Mouse (Mus musculus): ENCODE data around the gene Atp5j.

Gene Atp5j

DNA sequence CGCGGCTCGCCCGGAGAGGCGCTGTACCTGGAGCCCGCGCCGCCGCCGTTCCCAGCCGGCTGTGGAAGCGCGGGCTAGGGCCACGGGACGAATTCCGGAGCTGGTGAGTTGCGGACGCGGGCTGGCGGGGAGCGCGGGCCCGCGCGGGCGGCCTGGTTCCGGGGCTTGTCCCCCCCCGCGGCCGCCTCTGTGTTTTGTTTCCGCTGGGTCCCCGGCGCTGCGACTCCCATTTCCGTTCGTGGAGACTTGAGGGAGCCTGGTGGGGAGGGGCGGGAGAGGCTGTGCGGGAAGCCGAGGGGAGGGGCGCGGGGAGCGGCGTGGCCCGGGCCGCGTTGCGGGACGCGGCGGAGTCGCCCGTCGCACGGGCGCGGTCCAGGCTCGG is at the start of gene Atp5j:
TSS of gene Atp5j (minus strand) at position 185 of the 382 bp plus-strand sequence.
- WGBS = under 1% methylated on average over 50 of the region's 57 CpGs

DNA sequence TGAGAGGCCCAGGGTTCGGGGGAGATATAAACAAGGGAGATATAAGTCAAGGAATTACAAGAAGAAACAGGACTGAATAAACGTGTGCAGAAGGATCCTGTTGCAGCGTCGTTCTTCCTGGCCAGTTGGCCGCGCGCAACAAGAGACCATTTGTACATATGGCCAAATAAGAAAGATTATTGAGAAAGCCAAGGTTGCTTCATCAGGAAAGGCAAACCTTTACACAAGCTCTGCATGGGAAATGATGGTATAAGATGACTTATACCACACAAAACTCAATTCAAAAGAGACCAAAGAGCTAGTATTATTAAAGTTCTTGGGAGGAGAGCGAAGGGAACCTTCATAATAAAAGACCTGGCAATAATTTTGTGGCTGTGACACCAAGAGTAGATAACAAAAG is 49.1 kb upstream of the Atp5j start:
- WGBS = 87% methylated on average over 8 of the region's 8 CpGs

GRCm38 (mm10) chr16:84881754-84882321 is 46.4 kb upstream of the Atp5j start:
- 89% methylated on average over 8 of the region's 8 CpGs for WGBS

GRCm38 (mm10) chr16:84881168-84881567 is 45.7 kb upstream of the Atp5j start:
- WGBS = 95% methylated on average over 9 of the region's 9 CpGs

DNA sequence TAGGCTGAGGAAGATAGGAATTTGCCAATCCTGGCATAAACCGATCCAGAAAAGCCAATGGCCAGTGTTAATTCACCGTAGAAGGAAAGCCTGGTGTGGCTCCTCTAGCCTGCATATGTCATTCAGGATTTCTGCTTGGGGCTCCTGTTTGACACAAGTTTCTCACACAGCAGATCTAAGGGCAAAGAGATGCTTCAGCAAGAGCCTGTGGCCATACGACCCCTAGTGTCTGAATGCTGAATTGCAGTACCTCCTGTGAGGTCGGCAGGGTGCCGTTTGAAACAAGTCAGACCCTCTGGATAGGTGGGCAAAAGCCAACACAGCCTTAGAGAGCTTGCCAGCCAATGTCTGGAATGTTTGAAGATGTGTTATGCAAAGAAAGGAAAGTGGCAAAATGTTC is 43.7 kb upstream of the Atp5j start:
- 21% methylated on average over 5 of the region's 5 CpGs for WGBS

DNA sequence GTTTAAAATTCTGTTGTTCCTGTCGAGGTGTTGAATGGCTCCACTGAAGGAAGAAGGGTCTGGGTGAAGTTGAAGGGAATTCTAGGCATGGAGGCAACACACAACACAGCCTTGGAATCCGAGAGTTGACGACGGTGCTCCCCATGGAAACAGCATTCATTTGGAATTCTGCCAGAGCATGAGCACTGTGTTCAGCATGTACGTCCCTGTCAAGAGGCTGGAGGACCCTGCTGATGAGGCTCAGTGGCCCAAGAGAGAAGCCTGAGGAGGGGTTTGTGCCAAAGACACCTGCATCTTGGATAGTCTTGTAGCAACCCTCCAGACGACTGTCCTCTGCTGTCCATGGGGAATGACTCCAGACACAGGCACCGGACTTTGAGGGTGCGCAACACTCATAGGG is 40.7 kb upstream of the Atp5j start:
- 35% methylated on average over 8 of the region's 8 CpGs for WGBS

GRCm38 (mm10) chr16:84875718-84876035 is 40.3 kb upstream of the Atp5j start:
- 46% methylated on average over 7 of the region's 7 CpGs for WGBS

DNA sequence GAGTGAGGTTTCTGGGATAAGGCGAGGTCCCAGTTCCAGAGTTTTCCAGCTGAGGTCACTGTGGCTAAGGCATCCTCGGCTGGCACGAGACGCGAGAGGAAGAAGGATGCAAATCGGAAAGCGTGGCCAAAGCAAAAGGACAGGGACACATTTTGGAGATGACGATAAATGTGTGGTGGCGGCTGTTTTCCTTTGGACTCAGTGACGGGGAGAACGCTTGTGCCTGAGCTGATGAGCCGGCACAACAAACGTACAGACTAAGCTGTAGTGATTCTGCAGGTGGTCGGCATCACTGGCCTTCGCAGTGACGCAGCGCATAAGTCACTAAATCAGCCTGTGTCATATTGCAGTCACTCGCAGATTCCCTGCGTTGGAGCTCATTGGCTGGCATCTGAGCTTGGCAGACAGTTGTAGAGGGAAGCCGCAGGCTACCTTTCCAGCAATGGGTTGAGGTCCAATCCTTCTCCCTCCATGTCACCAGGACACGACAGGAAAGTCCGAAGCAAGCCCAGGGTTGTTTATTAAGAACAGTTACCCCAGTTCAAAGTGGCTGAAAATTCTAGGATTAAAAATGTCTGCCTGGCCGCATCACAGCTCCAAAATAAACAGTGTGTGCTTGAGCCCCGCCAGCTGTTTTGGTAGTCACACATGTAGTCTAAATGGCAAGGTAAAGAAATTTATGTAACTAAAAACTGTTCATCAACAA is 39.7 kb upstream of the Atp5j start:
- WGBS = 50% methylated on average over 24 of the region's 24 CpGs

- WGBS = 85% methylated on average over 8 of the region's 8 CpGs
Measured at GRCm38 (mm10) chr16:84873805-84874204, 38.4 kb upstream of the Atp5j start.

DNA sequence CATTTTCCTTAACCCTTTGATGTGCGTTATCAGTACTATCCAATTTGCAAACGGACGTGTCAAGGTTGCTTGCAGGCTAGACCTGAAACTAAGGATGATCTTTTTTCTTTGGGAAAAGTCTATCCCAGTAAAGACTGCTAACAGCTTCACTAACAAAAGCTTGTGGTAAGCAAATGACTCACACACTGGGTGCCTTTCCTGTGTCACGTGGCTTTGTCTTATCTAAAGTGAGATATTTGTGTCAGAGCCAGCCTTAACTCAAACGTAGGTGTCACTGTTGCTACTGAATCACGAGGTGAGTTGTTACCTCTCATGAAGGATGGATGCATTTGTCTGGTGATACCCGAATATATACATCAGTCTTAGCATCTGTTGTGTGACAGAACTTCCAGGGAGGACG is 29.2 kb upstream of the Atp5j start:
- 72% methylated on average over 8 of the region's 8 CpGs for WGBS

GRCm38 (mm10) chr16:84853492-84853891 is 18.1 kb upstream of the Atp5j start:
- 89% methylated on average over 6 of the region's 6 CpGs for WGBS

DNA sequence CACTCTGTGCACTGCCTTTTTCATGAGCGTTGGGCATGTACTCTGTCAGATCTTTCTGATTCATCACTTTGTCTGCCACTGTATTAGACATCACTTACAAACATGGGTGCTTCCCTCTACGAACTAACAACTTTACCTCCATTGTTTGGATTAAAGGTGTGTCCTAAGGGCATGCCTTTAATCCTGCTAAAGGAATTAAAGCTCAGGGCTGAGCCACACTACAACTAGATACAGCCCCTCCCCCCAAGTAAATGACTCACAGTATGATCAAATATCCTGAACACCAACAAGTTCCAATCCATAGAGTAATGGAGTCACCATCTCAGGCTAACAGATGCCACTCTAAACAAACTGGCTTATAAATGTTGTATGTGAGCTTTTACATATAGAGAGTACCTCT is 3.2 kb upstream of the Atp5j start:
- 72% methylated on average over 2 of the region's 2 CpGs for WGBS

GRCm38 (mm10) chr16:84835823-84836743 is 658 bp upstream of the Atp5j start:
- WGBS = 8% methylated on average over 28 of the region's 29 CpGs

DNA sequence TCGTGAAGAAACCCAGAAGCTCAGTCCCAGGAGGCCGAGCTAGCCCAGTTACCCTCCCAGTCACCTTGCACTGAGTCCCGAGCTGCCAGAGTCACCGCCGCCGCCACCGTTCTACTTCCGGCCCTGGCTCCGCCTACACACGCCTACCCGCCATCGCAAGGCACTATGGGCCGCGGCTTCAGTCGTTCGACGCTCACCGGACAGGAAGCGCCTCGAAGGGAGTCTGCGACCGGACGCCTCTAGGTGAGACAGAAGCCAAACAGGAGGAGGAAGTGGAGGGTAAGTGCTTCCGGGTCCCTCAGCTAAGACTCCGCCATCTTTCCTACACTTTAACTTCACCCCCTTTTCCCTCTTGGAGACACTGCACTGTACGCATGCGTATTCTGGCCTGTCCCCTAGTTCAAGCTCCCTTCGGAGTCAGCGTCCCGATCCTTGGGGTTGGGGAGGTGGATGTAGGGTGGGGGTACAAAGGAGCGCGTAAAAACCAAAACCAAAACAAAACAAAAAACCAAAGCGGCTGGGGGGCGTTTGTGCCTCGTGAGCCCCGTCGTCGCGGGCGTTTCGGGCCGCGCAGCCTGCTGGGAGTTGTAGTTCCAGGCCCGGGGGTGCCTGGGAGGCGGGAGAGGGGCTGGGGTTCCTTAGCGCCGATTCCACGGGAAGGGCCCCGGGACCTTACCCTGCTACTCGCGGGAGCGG is 532 bp downstream of the Atp5j start, which contains the start of gene Gabpa:
TSS of gene Gabpa (plus strand) at position 181 of the 696 bp plus-strand sequence.
- WGBS = under 1% methylated on average over 52 of the region's 52 CpGs

- WGBS = under 1% methylated on average over 22 of the region's 22 CpGs
Measured at GRCm38 (mm10) chr16:84834344-84834743, 1.1 kb downstream of the Atp5j start.

- 45% methylated on average over 5 of the region's 5 CpGs for WGBS
Measured at GRCm38 (mm10) chr16:84832736-84833135, 2.7 kb downstream of the Atp5j start.

DNA sequence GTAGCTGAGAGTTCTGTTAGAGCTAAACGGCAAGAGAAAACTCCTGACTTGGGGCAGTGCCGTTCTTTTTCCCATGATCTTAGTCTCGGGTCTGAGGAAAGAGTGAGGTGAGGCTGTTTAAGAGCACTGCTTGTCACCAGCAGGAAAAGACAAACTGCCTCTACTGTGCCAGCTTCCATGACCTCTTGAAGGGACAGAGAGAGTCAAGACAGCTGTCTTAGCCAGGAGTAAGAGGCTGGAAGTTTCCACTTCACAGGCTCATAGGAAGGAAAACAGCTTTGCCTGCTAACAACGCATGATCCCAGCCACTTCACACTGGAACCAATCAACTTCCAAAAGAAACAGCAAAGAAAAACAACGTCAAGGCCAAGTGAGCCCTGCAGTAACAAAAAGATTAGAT is 3.7 kb downstream of the Atp5j start:
- 66% methylated on average over 5 of the region's 5 CpGs for WGBS

GRCm38 (mm10) chr16:84825009-84825408 is 10.4 kb downstream of the Atp5j start:
- 45% methylated on average over 6 of the region's 6 CpGs for WGBS

DNA sequence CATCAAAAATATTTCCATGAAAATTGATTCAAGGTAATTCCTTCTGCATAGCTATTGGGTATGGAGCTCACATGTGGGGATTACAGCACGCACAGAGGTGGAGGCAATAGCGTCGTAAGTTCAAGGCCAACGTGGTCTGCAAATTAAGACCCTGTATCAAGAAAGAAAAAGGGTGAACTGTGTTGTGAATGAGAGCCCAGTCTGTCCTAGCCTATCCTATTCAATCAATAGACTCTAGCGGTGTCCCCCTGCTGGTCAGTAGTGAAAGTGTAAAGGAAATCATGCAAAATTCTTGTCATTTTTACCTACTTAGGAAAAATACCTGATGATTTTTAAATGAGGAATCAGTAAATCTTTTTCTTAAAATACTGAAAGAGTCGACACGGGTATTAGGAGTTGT is 18.0 kb downstream of the Atp5j start:
- WGBS = 35% methylated on average over 7 of the region's 7 CpGs

GRCm38 (mm10) chr16:84814511-84814910 is 20.9 kb downstream of the Atp5j start:
- 84% methylated on average over 8 of the region's 8 CpGs for WGBS

DNA sequence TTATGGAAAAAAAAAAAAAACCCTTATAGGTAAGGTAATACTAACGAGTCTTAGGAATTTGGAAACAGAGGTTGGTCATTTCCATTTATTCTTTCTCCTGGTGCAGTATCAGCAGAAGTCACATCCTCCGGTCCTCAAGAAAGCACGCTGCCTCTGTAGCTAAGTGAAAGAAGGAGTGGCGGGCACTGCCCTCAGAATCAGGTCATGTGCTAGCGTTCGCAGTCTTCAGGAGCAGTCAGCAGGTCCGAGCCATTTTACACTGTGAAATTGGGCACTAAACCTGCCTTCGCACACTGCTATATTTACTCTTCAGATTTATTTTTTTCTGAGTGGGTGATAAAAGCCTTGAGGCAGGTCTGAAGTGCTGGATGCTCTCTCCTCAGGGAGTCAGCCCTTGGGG is 21.6 kb downstream of the Atp5j start:
- WGBS = 49% methylated on average over 8 of the region's 8 CpGs

- WGBS = 91% methylated on average over 1 of the region's 1 CpGs
Measured at GRCm38 (mm10) chr16:84810254-84810653, 25.2 kb downstream of the Atp5j start.

Data from cerebral cortex, adult 2 months (tissue).